Mouse (Mus musculus): ENCODE results near the gene Brox. TPM values are rescaled to one million over a fixed set of nuclear protein-coding genes. Genes with fewer than 3 reads are reported as not detected.
"Not testable (repeated sequence)": the region's sequence is repeated elsewhere in the genome, so short reads cannot be mapped to it uniquely, and the experiment has no call there.

Gene Brox
- total and polyA plus RNA-seq, 2 experiments from 2014 or later: 89.1 to 120 TPM

- Histone ChIP-seq H3K9ac (replicated peaks; ENCODE audit: low read length, poor library complexity, severe bottlenecking) (no peak overlapping the region), H3K27ac (ENCODE audit: low read depth, low read length) (no peak overlapping the region), H3K36me3 (ENCODE audit: insufficient read depth, low read length) (peaks cover 64% of the 10 kb centered on the region), H3K27me3 (ENCODE audit: insufficient read depth, low read length) (no peaks in the 10 kb centered on the region), H3K4me3 (ENCODE audit: low read depth, low read length) (no peak overlapping the region), H3K4me2 (ENCODE audit: low read depth, low read length, poor library complexity, severe bottlenecking) (no peak overlapping the region), H3K9me3 (ENCODE audit: low read length) (no peaks in the 10 kb centered on the region), H3K4me1 (ENCODE audit: insufficient read depth, low read length) (no peaks in the 10 kb centered on the region)
- no peak for DNase-seq (ENCODE audit: low spot score)
- TF ChIP-seq CTCF (IDR thresholded peaks at IDR 0.05): no peak
- ATAC-seq (ENCODE audit: low FRiP score): no peak
- 94% methylated on average over 2 of the region's 2 CpGs for WGBS
Measured at GRCm38 (mm10) chr1:183323923-183324322, 26.9 kb upstream of the Brox start.

GRCm38 (mm10) chr1:183322496-183322895 is 25.4 kb upstream of the Brox start:
- 84% methylated on average over 5 of the region's 5 CpGs for WGBS
- not testable (repeated sequence) for H3K4me3 ChIP-seq (ENCODE audit: low read depth, low read length); H3K27ac ChIP-seq (ENCODE audit: low read depth, low read length); H3K27me3 ChIP-seq (ENCODE audit: insufficient read depth, low read length); H3K9ac ChIP-seq (replicated peaks; ENCODE audit: low read length, poor library complexity, severe bottlenecking); H3K4me2 ChIP-seq (ENCODE audit: low read depth, low read length, poor library complexity, severe bottlenecking); ATAC-seq (ENCODE audit: low FRiP score); H3K9me3 ChIP-seq (ENCODE audit: low read length); H3K4me1 ChIP-seq (ENCODE audit: insufficient read depth, low read length); DNase-seq (ENCODE audit: low spot score)
- peaks cover 59% of the 10 kb centered on the region for H3K36me3 ChIP-seq (ENCODE audit: insufficient read depth, low read length)

GRCm38 (mm10) chr1:183320708-183321107 is 23.6 kb upstream of the Brox start:
- no peaks in the 10 kb centered on the region for H3K27me3 ChIP-seq (ENCODE audit: insufficient read depth, low read length)
- ATAC-seq (ENCODE audit: low FRiP score) (no peak), DNase-seq (ENCODE audit: low spot score) (no peak)
- H3K4me1 ChIP-seq (ENCODE audit: insufficient read depth, low read length): no peaks in the 10 kb centered on the region
- no peaks in the 10 kb centered on the region for H3K9me3 ChIP-seq (ENCODE audit: low read length)
- 86% methylated on average over 3 of the region's 3 CpGs for WGBS
- no peak overlapping the region for H3K27ac ChIP-seq (ENCODE audit: low read depth, low read length)
- H3K4me3 ChIP-seq (ENCODE audit: low read depth, low read length): no peak overlapping the region
- no peak overlapping the region for H3K4me2 ChIP-seq (ENCODE audit: low read depth, low read length, poor library complexity, severe bottlenecking)
- no peak for TF ChIP-seq CTCF (IDR thresholded peaks at IDR 0.05)
- H3K36me3 ChIP-seq (ENCODE audit: insufficient read depth, low read length): peaks cover 54% of the 10 kb centered on the region
- no peak overlapping the region for H3K9ac ChIP-seq (replicated peaks; ENCODE audit: low read length, poor library complexity, severe bottlenecking)

GRCm38 (mm10) chr1:183315783-183316182 is 18.7 kb upstream of the Brox start:
- no peak for DNase-seq (ENCODE audit: low spot score)
- peaks cover 49% of the 10 kb centered on the region for H3K36me3 ChIP-seq (ENCODE audit: insufficient read depth, low read length)
- H3K27ac ChIP-seq (ENCODE audit: low read depth, low read length): no peak overlapping the region
- no peak overlapping the region for H3K4me3 ChIP-seq (ENCODE audit: low read depth, low read length)
- ATAC-seq (ENCODE audit: low FRiP score): no peak
- H3K27me3 ChIP-seq (ENCODE audit: insufficient read depth, low read length): no peaks in the 10 kb centered on the region
- 89% methylated on average over 2 of the region's 2 CpGs for WGBS
- peak; percentile 41 for TF ChIP-seq CTCF (IDR thresholded peaks at IDR 0.05)
- H3K4me2 ChIP-seq (ENCODE audit: low read depth, low read length, poor library complexity, severe bottlenecking): no peak overlapping the region
- no peak overlapping the region for H3K9ac ChIP-seq (replicated peaks; ENCODE audit: low read length, poor library complexity, severe bottlenecking)
- no peaks in the 10 kb centered on the region for H3K9me3 ChIP-seq (ENCODE audit: low read length)
- H3K4me1 ChIP-seq (ENCODE audit: insufficient read depth, low read length): no peaks in the 10 kb centered on the region

GRCm38 (mm10) chr1:183312076-183312475 is 15.0 kb upstream of the Brox start:
- Histone ChIP-seq H3K4me3 (ENCODE audit: low read depth, low read length) (no peak overlapping the region), H3K4me1 (ENCODE audit: insufficient read depth, low read length) (no peaks in the 10 kb centered on the region), H3K4me2 (ENCODE audit: low read depth, low read length, poor library complexity, severe bottlenecking) (no peak overlapping the region), H3K36me3 (ENCODE audit: insufficient read depth, low read length) (peaks cover 26% of the 10 kb centered on the region), H3K9ac (replicated peaks; ENCODE audit: low read length, poor library complexity, severe bottlenecking) (no peak overlapping the region), H3K27me3 (ENCODE audit: insufficient read depth, low read length) (no peaks in the 10 kb centered on the region), H3K27ac (ENCODE audit: low read depth, low read length) (no peak overlapping the region), H3K9me3 (ENCODE audit: low read length) (no peaks in the 10 kb centered on the region)
- ATAC-seq (ENCODE audit: low FRiP score): no peak
- 100% methylated on average over 2 of the region's 2 CpGs for WGBS
- no peak for DNase-seq (ENCODE audit: low spot score)
- TF ChIP-seq CTCF (IDR thresholded peaks at IDR 0.05): no peak

- WGBS: 63% methylated on average over 2 of the region's 2 CpGs
- not testable (repeated sequence) for ATAC-seq (ENCODE audit: low FRiP score)
Measured at GRCm38 (mm10) chr1:183309601-183310000, 12.5 kb upstream of the Brox start.

More at GRCm38 (mm10) chr1:183309601-183310000, 12.5 kb upstream of the Brox start:
- not testable (repeated sequence) for H3K9me3 ChIP-seq (ENCODE audit: low read length); H3K27ac ChIP-seq (ENCODE audit: low read depth, low read length); H3K4me2 ChIP-seq (ENCODE audit: low read depth, low read length, poor library complexity, severe bottlenecking); H3K4me1 ChIP-seq (ENCODE audit: insufficient read depth, low read length); H3K4me3 ChIP-seq (ENCODE audit: low read depth, low read length); DNase-seq (ENCODE audit: low spot score); H3K27me3 ChIP-seq (ENCODE audit: insufficient read depth, low read length); H3K9ac ChIP-seq (replicated peaks; ENCODE audit: low read length, poor library complexity, severe bottlenecking)
- peaks cover 16% of the 10 kb centered on the region for H3K36me3 ChIP-seq (ENCODE audit: insufficient read depth, low read length)
